Mouse (Mus musculus) thymus, postnatal 0 days (tissue): ENCODE measurements around the gene Uckl1. TPM values are rescaled to one million over a fixed set of nuclear protein-coding genes. Genes with fewer than 3 reads are reported as not detected.

Source experiments
- DNase-seq: peaks from one replicate; pipeline ENCODE4 v3.0.0-alpha.2; 2015; ENCODE audit warnings: low spot score
- polyA plus RNA-seq: library from polyadenylated mRNA; unstranded; fragments of >200 nt; fragmentation: Nextera tagmentation; extraction: Ambion mirVana; gene quantifications from 2 replicates; pipeline ENCODE4 v1.2.1, GENCODE M21; 2015

Gene Uckl1
- polyA plus RNA-seq: 50.0 and 51.1 TPM in 2 replicates

DNA sequence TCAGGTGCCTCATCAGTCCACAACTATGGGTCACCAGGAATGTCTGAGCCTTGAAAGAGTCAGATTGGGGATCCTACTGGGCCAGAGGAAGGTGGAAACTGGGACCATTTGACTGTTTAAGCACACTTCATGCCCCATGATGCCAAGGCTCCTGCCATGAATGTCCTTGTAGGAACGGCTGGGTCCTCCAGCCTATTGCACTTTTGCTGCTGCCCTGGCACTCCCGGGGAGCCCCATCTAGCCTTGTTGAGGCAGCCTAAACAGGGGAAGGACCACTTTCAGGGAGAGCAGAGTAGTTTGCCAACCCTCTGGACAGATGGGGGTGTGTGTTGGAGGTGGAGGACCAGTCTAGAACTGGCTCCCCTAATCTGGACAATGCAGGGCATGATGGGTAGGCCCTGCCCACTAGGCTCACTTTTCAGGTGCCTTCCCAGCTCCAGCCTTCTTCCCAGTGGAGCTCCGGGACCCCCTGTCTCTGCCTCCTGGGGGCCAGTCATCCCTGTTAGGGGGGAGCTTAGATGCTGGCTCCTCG is at the start of gene Uckl1:
Gene Uckl1 (minus strand): TSS at position 482 of the 532 bp plus-strand sequence.
- no peak for DNase-seq

DNA sequence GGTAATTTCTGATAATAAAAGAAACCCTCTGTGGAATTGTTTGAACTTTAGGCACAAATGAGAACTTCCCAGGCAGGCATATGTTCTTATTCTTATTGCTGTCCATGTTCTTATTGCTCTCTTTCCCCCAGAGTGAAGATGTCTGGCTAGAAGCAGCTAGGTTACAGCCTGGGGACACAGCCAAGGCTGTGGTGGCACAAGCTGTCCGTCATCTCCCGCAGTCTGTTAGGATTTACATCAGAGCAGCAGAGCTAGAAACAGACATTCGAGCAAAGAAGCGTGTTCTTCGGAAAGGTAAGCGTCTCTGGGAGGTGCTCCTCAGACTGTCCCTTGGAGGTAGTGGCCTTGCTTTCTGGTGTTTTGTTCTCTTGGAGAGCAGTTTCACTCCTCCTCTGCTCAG is 47.9 kb upstream of the Uckl1 start:
- DNase-seq: no peak

DNA sequence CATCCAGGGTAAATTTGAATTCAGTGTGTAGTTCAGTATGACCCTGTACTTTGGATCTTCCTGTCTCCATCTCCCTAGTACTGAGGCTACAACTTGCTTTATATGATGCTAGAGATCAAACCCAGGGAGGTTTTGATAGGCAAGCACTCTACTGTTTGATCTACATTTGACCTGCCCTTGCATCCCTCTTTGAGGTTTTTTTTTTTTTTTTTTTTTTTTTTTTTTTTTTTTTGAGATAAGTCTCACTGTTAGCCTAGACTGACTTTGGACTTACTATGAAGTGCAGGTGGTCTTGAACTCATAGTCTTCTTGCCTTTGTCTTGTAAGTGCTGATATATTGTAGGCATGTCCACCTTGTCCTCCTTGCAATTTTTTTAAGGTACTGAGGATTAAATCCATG is 43.8 kb upstream of the Uckl1 start:
- no peak for DNase-seq

DNA sequence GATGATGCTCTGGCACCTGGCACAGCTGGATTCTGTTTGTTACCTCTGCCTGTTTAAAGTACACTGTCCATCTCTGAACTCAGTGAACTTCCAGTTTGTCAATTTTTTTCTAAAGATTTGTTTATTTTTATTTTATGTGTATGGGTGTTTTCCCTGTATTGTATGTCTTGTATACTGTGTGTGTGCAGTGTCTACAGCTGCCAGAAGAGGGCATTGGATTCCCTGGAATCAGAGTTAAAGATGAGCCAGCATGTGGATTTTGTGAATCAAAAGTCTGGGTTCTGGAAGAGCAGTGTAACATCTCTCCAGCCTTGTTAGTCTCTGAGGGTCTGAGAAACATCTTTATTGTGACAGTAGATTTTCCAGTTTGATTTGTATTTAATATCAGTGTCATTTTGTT is 38.7 kb upstream of the Uckl1 start:
- DNase-seq: no peak

DNA sequence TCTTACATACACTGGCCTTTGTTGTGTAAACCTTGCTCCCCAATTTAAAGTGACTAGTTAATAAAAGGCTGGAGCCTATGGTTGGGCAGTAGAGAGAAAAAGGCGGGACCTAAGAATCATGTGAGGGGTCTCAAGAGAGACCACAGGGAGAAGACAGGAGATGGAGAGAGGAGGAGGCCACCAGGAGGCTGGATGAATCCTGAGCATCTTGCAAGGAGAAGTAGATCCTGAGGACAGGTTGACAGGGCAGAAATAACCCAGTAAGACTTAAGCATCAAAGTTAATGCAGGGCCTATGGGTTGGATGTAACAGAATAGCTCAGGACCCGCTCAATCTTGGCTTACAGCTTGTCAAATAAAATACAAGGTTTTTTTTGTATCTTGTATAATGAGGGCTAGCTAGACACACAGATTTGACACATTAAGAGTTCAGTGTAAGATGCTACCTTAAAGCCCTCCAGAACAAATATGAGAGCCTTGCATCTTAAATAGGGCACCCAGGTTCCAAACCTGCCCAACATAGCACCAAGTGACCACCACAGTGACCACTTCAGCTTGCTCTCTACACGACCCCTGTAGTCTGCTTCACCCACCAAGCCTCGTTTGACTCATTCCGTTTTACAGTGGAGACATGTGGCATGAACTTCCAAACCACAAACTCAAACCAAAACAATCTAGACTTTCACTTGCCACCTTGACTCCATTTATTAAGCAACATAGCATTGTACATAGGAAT is 34.2 kb upstream of the Uckl1 start:
- DNase-seq: no peak

DNA sequence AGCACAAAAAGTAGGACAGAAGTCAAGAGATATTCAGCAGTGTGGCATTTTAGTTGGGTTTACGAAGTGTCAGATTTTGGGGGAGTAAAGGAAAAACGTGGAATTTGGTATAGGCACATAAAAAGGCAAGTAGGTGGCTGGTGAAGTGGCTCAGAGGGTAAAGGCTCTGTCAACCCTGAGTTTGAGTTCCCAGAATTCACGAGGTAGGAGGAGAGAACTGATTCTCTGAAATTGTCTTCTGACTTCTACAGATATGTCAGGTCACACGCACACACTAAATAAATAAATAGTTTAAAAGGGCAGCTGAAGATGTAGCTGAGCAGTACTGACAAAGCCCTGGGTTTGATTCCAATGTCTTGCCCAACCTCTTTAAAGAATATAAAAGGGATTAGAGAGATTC is 17.7 kb upstream of the Uckl1 start:
- DNase-seq: no peak

DNA sequence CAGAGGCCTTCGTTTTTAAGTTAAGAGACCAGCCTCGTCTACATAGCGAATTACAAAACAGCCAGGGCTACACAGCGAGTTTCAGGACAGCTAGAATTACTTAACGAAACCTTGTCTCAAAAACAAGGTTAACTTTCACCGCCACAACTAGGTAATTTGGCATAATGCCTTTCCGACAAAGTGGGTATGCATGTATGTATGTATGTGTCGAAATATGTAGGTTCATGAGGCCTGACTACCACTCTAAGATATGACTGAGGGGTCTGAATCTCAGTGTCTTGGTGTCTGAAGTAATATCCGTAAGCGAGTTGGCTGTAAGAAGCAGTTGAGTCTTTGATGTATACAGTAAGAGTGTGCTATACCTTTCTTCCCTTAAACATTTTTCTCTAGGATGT is 17.1 kb upstream of the Uckl1 start:
- no peak for DNase-seq

DNA sequence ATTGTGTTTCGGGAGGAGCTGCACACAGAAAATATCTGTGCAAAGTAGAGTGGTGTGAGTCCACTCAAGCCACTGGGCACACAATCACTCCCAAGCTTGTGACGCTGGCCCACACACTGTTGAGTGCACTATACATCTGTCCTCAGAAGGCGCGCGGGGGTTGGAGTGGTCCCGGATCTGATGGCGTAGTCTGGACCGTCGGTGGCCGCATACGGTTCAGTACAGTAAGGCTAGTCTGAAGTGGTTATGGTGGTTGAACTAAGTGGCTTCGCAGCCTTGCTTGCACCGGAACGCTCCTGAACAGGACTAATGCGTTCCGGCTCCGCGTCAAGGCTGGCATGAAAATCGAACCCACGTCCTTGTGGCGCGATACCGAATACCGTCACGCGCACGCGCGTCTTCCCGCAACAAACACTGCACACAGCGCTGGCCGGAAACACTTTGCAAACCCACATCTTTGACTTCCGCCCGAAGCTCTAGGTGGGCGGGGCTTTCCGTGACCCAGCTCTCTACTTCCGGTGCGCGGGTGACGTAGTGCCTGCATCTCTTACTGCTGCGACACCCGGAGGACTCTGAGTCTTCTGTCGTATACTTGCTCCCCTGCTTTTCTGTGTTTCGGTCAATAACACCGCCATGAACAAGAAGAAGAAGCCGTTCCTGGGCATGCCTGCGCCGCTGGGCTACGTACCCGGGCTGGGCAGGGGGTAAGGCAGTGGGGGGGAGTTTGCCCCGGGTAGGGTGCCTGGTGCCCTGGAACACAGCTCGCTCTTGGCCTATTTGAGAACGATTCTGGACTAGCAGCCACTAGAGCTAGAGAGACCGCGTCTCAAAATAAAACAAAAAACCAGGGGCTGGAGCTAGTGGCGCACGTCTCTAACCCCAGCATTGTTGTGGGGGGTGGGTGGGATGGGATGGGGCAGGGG is 16.4 kb upstream of the Uckl1 start:
- peak; percentile 98 for DNase-seq

DNA sequence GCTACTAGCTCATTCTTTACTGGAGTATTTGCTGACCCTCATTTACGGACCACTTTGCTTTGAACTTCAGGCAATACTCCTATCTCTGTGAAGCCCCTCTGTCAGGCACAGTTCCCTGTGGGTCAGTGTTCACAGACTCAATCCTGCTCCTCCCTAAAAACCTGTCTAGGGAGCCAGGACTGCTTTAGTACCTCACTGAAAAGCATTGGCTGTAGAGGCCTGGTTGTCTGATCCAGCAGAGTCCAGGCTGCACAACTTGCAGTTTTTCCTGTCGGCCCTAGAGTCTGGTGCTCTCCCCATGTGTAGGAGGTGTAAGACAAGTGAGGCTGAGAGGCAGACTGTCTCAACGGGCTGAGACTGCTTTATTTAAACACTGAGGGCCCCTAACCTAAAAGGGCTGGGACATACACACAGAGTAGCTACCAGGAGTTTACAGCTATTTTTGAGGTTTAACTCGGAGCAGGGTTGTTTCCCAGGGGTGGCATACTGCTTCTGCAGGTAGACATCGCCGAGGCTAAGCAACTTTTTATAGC is 15.6 kb upstream of the Uckl1 start:
- DNase-seq: no peak

DNA sequence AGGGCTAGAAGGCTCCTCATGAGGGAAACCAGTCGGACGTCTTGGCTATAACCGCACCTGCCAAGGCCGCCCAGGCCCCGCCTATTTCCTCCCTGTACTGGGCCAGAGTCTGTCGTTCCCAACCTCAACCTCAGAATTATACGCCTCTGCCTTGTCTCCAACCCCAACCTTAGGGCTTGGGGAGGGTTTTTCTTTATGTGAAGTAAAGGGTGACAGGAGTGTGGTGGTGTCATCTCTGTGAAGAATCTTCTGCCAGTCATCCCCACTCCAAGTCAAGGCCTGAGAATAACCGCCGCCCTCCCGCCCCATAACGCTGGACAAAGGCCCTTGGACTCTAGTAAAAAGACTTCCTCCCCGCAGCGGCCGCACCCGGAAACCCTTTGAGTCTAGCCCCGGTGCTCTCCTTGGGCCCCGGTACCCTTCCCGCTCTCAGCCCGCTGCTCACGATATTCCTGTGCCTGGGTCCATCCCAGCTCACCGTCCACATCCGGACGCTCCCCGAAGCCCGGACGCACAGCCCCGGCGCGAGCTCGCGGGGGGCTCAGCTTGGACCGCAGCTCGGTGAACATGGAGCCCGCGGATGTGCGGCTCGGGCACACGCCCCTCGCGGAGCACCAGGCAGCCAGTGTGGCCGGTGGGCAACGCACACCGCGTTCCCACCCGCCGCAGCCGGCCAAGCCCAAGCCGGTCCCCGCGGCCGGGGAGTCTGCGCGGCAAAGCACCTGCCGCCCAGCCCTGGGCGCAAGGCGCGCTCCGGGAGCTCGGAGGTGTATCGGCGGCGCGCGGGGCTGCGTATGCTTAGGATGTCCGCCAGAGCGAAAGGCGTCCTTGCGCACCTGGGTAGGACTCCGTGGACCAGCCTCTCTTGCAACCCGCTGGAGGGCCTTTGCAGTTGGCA is 14.0 kb upstream of the Uckl1 start, which contains the start of gene Samd10:
Gene Samd10 (minus strand): TSS at position 759 of the 898 bp plus-strand sequence.
- DNase-seq: peak; percentile 68

DNA sequence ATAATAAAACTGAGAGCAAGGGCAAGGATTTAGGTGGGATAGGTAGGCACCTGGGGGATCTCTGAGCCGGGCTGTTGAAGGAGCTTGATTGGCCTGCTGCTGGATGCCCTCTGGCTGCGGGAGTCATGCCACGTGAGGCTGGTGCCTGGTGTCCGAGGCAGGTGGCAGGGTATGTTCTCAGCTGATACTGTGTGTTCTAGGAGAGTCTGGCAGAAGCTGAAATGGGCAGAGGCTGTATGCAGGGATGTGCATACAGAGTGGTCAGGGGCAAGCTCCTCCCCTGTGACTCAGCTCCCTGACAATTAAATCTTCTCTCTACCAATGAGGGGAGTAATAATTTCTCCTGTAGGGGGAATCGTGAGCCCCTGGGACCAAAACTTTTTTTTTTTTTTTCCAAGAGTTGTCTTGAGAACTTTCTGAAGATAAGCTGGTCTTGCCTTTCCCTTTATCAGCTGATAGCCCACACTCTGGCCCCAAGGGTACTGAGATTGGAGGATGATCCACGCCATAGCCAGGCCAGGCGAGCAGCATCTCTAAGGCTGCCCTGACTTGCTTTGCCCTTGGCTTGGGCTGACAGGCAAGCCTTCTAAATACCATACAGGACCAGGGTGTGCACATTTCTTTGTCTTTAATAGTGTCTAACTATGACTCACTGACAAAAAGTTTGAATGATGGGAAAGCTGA is 12.8 kb upstream of the Uckl1 start:
- no peak for DNase-seq

DNA sequence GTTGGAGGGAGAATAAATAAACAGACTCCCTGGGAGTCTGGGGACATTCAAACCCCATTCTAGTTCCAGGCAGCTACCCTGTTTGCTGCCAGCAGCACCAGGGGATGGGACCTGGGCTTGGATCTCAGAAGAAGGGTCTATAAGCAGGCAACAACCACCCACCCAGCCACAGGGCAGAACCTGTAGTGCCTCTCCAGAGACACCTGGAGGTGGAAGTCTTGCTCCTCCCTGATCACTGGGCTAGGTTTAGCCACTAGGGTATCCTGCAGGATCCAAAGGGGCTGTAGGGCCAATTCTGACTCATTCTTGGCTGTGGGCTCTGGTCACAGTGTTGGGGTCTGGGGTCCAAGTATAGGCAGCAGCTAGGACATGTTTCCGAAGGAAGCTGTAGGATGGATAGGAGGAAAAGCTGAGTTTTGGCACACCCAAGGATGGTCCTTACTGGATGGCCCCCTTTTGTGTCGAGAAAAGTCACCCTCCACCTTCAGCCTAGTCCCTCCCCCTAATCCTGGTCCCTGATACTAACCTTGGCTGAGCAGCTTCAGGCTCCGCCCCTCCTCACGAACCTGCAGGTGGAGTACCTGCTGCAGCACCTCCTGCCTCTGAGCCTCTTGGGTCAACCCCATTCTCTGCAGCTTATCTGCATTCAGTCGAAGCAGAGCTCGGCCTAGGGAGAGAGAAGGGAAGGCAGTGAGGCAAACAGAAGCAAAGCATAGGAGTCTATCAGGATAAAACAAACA is 11.7 kb upstream of the Uckl1 start:
- DNase-seq: no peak

DNA sequence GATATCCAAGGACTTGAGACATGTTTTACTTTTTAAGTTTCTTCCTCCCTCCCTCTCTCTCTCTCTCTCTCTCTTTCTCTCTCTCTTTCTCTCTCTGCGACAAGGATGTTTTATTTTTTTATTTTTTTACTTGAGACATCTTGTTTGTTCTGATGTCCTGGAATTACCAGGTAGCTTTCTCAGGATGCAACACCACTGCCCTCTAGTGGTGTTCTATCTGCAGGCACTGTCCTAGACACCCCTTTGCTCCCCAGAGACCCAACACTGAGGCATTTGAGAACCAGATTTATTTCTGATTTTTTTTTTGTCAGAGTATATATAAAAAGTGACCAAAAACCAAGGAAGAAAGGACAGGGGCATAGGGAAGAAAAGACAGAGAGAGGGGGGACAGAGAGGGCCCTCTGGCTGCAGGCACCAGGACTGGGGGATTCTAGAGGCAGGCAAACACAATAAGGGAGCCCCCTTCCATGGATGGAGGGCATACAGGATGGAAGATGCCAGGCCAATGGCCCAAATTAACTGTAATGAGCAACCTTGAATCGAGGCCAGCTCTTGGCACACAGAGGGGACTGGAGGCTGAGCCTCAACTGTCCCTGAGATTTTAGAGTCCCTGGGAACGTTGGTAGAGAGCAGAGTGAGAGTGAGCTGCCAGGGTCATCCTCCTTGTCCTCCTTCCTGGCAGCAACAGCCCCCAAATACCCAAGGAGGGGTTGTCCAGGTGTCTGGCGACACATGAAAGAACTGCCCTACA is 10.4 kb upstream of the Uckl1 start:
- DNase-seq: peak; percentile 64

DNA sequence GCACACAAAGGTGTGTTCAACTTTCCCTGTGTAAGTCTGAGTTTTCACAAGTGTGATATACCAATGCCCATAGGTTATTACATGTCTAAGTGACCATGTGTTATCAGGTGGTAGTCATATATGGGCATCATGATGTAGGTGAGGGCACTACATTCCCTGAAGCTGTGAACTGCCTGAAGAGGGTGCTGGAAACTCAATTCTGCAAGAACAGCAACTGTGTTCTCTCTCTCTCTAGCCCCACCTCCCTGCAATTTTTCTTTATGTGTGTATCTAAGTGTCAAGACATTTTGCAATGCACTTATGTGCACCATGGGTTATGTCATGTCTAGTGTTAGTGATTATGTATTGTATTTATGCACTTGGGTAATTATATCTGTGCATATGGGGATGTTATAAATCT is 9.2 kb upstream of the Uckl1 start:
- DNase-seq: no peak

DNA sequence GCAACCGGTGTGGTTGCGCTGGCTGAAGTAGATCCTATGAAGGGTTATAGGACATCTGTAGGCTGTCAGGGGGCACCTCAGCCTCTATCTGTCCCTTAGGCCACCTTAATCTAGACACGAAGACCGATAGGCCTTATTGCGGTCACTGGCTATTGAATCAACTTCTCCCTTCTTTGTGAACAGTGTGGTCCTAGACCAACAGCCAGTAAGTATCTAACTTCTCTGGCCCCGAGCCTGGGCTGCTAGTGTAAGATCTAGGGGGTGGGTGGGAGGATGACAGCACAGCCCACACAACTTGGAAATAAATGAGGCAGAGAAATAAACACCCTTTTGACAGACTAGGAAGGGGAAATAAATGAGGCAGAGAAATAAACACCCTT is 8.3 kb upstream of the Uckl1 start:
- DNase-seq: no peak

DNA sequence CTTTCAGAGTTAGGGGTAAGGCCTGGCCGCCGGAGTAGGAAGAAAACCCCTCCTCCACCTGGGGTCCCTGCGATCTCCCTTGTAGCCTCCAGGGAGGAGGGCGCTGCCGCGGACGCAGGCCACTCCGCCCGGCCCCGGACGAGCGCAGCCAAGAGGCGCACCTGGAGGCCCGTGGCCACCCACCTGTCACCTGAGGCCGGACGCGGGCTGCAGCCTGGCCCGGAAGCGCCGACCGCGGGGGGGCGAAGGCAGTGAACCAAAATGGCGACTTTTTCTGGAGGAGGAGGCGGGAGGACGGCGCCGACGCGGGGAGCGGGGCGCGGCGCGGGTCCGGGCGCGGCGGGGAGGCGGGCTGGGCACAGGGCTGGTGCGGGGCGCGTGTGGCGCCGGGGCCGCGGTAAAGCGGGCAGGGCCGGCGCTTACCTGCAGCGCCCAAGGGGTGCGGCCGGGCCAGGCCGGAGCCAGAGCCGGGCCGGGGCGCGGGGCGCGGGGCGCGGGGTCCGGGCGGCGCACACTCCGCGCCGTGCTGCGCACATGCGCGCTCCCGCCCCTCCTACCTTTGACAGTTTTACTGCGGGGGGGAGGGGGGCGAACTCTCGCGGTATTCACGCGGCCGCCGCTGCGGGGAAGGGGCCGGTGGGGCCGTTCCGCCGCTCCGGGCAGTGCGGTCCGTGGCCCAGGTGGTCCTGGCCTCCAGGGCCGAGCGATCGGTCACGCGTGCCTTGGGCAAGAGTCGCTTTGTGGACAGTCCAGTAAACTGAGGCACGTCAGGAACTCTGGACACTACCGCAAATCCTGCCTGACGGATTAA is 7.7 kb upstream of the Uckl1 start, which contains the start of gene Zfp512b:
Gene Zfp512b (minus strand): TSS at position 573 of the 811 bp plus-strand sequence.
- DNase-seq: peak; percentile 63

DNA sequence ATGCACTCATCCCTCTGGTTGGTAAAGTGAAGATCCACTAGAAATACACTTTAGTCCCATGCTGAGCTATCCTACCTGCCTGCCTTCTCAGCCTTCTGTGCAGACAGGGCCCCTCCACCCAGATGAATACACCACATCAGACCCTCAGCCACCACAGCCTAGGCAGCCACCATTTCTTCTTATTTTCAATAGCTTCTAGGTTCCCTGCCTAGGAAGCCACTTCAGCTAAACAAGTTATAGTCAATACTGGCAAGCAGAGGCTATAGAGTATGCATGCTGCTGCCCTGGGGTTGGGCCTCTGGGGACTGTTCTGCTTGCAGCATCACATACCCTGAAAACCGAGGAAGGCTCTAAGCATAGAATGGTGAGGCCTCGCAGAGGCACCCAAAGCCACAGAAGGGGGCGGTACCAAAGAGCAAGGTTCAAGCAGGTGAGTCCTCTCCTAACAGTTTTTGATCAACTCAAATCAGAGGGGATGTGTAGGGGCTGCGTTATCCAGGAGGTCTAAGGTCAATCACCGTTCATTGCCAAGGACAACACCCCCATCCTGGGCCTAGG is 6.9 kb upstream of the Uckl1 start, which contains the start of gene Prpf6:
Gene Prpf6 (plus strand): TSS at position 341 of the 558 bp plus-strand sequence.
- peak; percentile 67 for DNase-seq
